Mouse (Mus musculus): ENCODE results near the gene Map6. TPM values are rescaled to one million over a fixed set of nuclear protein-coding genes. Genes with fewer than 3 reads are reported as not detected.
"Not testable (repeated sequence)": the region's sequence is repeated elsewhere in the genome, so short reads cannot be mapped to it uniquely, and the experiment has no call there.

The Map6 gene
- polyA plus RNA-seq, 1 experiment = 96.4 TPM

DNA sequence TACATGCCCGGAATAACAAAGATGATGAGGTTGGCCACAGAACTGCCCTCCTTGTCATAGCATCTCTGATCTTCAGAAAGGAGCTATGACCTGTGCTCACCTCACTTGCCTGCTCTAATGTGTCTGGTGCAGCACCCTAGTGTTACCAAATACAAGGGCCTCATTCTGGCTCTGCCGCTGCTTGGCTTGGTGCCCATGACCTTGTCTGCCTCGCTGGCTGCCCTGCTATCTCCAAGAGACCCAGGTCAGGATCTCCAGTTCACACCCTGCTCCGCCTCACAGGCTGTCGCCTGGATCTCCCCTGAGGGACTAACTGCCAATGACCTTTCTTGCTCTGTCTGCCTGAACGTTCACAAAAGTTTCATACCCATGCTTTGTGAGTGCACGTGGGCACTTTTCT, 90.0 kb downstream of the Map6 start:
- TF ChIP-seq POLR2A (IDR thresholded peaks at IDR 0.05; ENCODE audit: extremely low read depth, insufficient read depth, low read length) (no peak), CTCF (IDR thresholded peaks at IDR 0.05; ENCODE audit: extremely low read depth, insufficient read depth, low read length) (no peak)
- Histone ChIP-seq H3K4me1 (ENCODE audit: control insufficient read depth, insufficient read depth, low read length) (peaks cover 13% of the 10 kb centered on the region), H3K27ac (ENCODE audit: insufficient read depth, low read length) (no peak overlapping the region), H3K4me3 (ENCODE audit: insufficient read depth, low read length) (no peak overlapping the region)

GRCm38 (mm10) chr7:99358371-99358770, 91.1 kb downstream of the Map6 start:
- no peak for TF ChIP-seq CTCF (IDR thresholded peaks at IDR 0.05; ENCODE audit: extremely low read depth, insufficient read depth, low read length)
- no peak for TF ChIP-seq POLR2A (IDR thresholded peaks at IDR 0.05; ENCODE audit: extremely low read depth, insufficient read depth, low read length)
- H3K4me3 ChIP-seq (ENCODE audit: insufficient read depth, low read length) = no peak overlapping the region
- peaks cover 13% of the 10 kb centered on the region for H3K4me1 ChIP-seq (ENCODE audit: control insufficient read depth, insufficient read depth, low read length)
- no peak overlapping the region for H3K27ac ChIP-seq (ENCODE audit: insufficient read depth, low read length)

- Histone ChIP-seq H3K4me1 (ENCODE audit: control insufficient read depth, insufficient read depth, low read length) (peaks cover 10% of the 10 kb centered on the region), H3K4me3 (ENCODE audit: insufficient read depth, low read length) (no peak overlapping the region), H3K27ac (ENCODE audit: insufficient read depth, low read length) (peak overlapping the region; percentile 68)
- TF ChIP-seq POLR2A (IDR thresholded peaks at IDR 0.05; ENCODE audit: extremely low read depth, insufficient read depth, low read length) (peak; percentile 27; the same call in 1 of the 2 replicates), CTCF (IDR thresholded peaks at IDR 0.05; ENCODE audit: extremely low read depth, insufficient read depth, low read length) (no peak)
Observed at GRCm38 (mm10) chr7:99360021-99360802, 93.0 kb downstream of the Map6 start.

DNA sequence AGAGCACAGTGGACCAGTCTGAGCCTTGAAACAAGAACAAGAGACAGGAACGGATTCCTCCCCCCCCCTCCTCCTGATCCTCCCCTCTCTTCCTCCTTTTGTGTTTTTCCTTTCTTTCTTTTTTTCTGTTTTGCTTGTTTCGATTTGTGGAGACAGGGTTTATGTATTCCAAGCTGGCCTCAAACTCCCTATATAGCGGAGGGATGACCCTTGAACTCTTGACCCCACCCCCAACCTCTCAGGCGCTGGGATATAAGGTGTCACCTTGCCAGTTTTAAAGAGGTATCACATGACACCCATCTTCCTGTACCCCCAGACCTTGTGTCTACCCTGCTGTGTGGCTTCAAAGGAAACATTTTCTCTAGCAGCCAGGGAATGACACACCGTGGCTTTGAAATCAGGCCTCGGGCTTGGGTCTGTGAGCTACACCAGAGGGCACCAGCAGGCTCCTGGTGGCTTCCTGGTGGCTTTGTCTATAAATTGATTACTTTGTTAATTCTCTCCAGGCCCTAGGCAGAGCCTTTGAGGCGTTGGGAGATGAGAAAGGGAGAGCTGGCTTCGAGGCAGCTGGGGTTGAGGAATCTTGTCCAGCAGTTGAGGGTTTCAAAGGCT, 93.7 kb downstream of the Map6 start:
- Histone ChIP-seq H3K4me3 (ENCODE audit: insufficient read depth, low read length) (no peak overlapping the region), H3K4me1 (ENCODE audit: control insufficient read depth, insufficient read depth, low read length) (peaks cover 6% of the 10 kb centered on the region), H3K27ac (ENCODE audit: insufficient read depth, low read length) (peak overlapping the region; percentile 68; the same call in 1 of the 2 replicates)
- TF ChIP-seq CTCF (IDR thresholded peaks at IDR 0.05; ENCODE audit: extremely low read depth, insufficient read depth, low read length) = no peak
- TF ChIP-seq POLR2A (IDR thresholded peaks at IDR 0.05; ENCODE audit: extremely low read depth, insufficient read depth, low read length) = no peak

GRCm38 (mm10) chr7:99362137-99362536, 94.9 kb downstream of the Map6 start:
- H3K4me1 ChIP-seq (ENCODE audit: control insufficient read depth, insufficient read depth, low read length) = no peaks in the 10 kb centered on the region
- no peak overlapping the region for H3K4me3 ChIP-seq (ENCODE audit: insufficient read depth, low read length)
- no peak overlapping the region for H3K27ac ChIP-seq (ENCODE audit: insufficient read depth, low read length)
- no peak for TF ChIP-seq POLR2A (IDR thresholded peaks at IDR 0.05; ENCODE audit: extremely low read depth, insufficient read depth, low read length)
- TF ChIP-seq CTCF (IDR thresholded peaks at IDR 0.05; ENCODE audit: extremely low read depth, insufficient read depth, low read length) = no peak

GRCm38 (mm10) chr7:99365069-99365468, 97.8 kb downstream of the Map6 start:
- H3K4me3 ChIP-seq (ENCODE audit: insufficient read depth, low read length) = no peak overlapping the region
- TF ChIP-seq POLR2A (IDR thresholded peaks at IDR 0.05; ENCODE audit: extremely low read depth, insufficient read depth, low read length) = no peak
- TF ChIP-seq CTCF (IDR thresholded peaks at IDR 0.05; ENCODE audit: extremely low read depth, insufficient read depth, low read length) = peak; percentile 97
- no peak overlapping the region for H3K27ac ChIP-seq (ENCODE audit: insufficient read depth, low read length)
- no peaks in the 10 kb centered on the region for H3K4me1 ChIP-seq (ENCODE audit: control insufficient read depth, insufficient read depth, low read length)

DNA sequence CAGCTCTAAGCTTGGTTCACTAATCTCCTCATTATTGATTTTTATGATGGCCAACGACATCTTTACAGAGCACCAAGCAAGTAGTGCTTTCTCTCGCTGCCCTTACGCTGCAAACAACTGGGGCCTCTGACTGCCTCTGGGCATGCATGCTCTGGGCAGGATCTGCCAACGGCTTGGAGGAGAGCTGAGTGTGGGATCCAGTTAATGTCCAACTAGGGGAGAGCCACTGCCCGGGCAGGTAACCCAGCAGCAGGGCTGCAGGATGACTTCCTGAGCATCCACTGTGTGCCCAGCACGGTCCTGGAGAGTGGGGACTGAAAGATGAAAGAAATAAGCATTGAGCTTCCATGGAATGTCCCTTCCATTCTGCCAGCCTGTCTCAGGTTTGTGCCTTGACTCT, 99.5 kb downstream of the Map6 start:
- no peak for TF ChIP-seq CTCF (IDR thresholded peaks at IDR 0.05; ENCODE audit: extremely low read depth, insufficient read depth, low read length)
- TF ChIP-seq POLR2A (IDR thresholded peaks at IDR 0.05; ENCODE audit: extremely low read depth, insufficient read depth, low read length) = no peak
- H3K4me1 ChIP-seq (ENCODE audit: control insufficient read depth, insufficient read depth, low read length) = no peaks in the 10 kb centered on the region
- H3K27ac ChIP-seq (ENCODE audit: insufficient read depth, low read length) = no peak overlapping the region
- no peak overlapping the region for H3K4me3 ChIP-seq (ENCODE audit: insufficient read depth, low read length)

DNA sequence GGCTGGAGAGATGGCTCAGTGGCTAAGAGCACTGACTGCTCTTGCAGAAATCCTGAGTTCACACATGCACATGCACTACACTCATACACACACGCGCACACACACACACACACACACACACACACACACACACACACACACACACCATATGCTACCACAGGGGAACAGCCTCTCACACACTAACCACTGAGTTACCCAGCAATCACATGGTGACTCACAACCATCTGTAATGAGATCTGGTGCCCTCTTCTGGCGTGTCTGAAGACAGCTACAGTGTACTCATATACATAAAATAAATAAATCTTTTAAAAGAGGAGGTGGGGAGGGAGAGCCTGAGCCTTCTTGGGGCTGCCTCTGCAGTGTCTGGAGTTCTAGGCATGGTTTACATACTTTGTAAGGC, 107.1 kb downstream of the Map6 start:
- not testable (repeated sequence) for H3K4me3 ChIP-seq (ENCODE audit: insufficient read depth, low read length)

GRCm38 (mm10) chr7:99375455-99375854, 108.2 kb downstream of the Map6 start:
- Histone ChIP-seq H3K4me1 (ENCODE audit: control insufficient read depth, insufficient read depth, low read length) (no peaks in the 10 kb centered on the region; the same call in 1 of the 2 replicates), H3K27ac (ENCODE audit: insufficient read depth, low read length) (no peak overlapping the region), H3K4me3 (ENCODE audit: insufficient read depth, low read length) (no peak overlapping the region)
- TF ChIP-seq CTCF (IDR thresholded peaks at IDR 0.05; ENCODE audit: extremely low read depth, insufficient read depth, low read length) (peak; percentile 91), POLR2A (IDR thresholded peaks at IDR 0.05; ENCODE audit: extremely low read depth, insufficient read depth, low read length) (no peak)

More for the DNA sequence above, 107.1 kb downstream of the Map6 start:
- not testable (repeated sequence) for H3K4me1 ChIP-seq (ENCODE audit: control insufficient read depth, insufficient read depth, low read length); H3K27ac ChIP-seq (ENCODE audit: insufficient read depth, low read length)

DNA sequence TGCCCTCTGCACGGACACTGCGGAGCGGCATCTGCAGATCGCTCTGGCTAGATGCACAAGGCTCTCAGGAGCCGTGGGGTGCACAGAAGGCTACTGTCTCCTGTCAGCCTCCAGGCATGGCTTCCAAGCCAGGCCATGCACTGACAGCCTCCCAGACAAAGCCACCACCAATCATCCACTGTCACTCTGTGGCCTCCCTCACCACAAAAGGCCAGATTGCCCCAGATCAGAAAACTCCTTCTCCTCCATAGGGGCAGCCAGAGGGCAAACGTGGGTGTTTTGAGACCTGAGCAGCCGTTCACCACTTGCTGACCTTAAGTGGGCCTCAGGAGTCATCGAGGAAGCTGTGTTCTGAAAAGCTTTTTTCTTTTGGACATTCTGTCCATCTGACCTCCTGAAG, 111.6 kb downstream of the Map6 start:
- H3K4me3 ChIP-seq (ENCODE audit: insufficient read depth, low read length) = no peak overlapping the region
- no peak for TF ChIP-seq CTCF (IDR thresholded peaks at IDR 0.05; ENCODE audit: extremely low read depth, insufficient read depth, low read length)
- TF ChIP-seq POLR2A (IDR thresholded peaks at IDR 0.05; ENCODE audit: extremely low read depth, insufficient read depth, low read length) = no peak
- no peaks in the 10 kb centered on the region; the same call in 1 of the 2 replicates for H3K4me1 ChIP-seq (ENCODE audit: control insufficient read depth, insufficient read depth, low read length)
- no peak overlapping the region for H3K27ac ChIP-seq (ENCODE audit: insufficient read depth, low read length)
